Comparison of ENCODE assay signal across 16 mouse cellular contexts in the genomic region with DNA sequence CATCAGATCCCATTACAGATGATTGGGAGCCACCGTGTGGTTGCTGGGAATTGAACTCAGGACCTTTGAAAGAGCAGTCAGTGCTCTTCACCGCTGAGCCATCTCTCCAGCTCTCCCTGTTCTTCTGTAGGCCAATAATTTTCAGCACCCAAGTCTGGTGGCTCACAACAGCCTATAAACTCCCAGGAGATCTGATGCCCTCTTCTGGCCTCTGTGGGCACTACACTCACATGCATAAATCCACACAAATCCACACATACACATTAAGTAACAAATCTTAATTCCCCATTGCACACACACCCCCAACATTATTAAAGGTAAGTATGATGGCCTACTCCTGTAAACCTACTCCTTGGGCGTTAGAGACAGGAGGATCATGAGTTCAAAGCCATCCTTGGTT. TPM values are rescaled to one million over a fixed set of nuclear protein-coding genes. Genes with fewer than 3 reads are reported as not detected.
DNase-seq lines count a peak whose midpoint lies in the region; ATAC-seq and TF ChIP-seq lines count a peak whose summit lies in the region.
"Had no signal": no experiment of that assay in that cellular context is flagged by ENCODE, and none has a peak within 500 bp of the region (broad histone marks: within the 10 kb centered on the region; RNA-seq: fewer than 3 reads in every experiment).

No protein-coding gene starts in this region.

- WGBS in heart, postnatal 0 days: 96% methylated on average over 3 of the region's 3 CpGs
- WGBS in midbrain, postnatal 0 days: 99% methylated on average over 3 of the region's 3 CpGs
- WGBS in midbrain, embryonic 10.5 days: 97% methylated on average over 3 of the region's 3 CpGs
- WGBS in hindbrain, embryonic 16.5 days: 97% methylated on average over 3 of the region's 3 CpGs
- 96% methylated on average over 3 of the region's 3 CpGs for WGBS in heart, embryonic 10.5 days

- H3K27ac ChIP-seq in heart, postnatal 0 days (ENCODE audit: low read depth): no peak overlapping the region
- no peak overlapping the region for H3K27ac ChIP-seq in midbrain, postnatal 0 days (ENCODE audit: low read depth, low read length)
- no peak overlapping the region for H3K27ac ChIP-seq in midbrain, embryonic 10.5 days (replicated peaks)
- H3K27ac ChIP-seq in hindbrain, embryonic 16.5 days (ENCODE audit: low read depth, low read length): no peak overlapping the region
- H3K27ac ChIP-seq in heart, embryonic 10.5 days: no peak overlapping the region
- H3K27ac ChIP-seq: limb, embryonic 10.5 days had no signal

- TF ChIP-seq EP300 in heart, postnatal 0 days (IDR thresholded peaks at IDR 0.05; ENCODE audit: low read depth): no peak

- H3K36me3 ChIP-seq in heart, postnatal 0 days (replicated peaks; ENCODE audit: control insufficient read depth, insufficient read depth, low read length): no peaks in the 10 kb centered on the region; the same call in 1 of the 2 replicates
- no peaks in the 10 kb centered on the region for H3K36me3 ChIP-seq in midbrain, postnatal 0 days (ENCODE audit: insufficient read depth, low read length)
- H3K36me3 ChIP-seq in midbrain, embryonic 10.5 days: peaks cover 3% of the 10 kb centered on the region; the same call in 1 of the 2 replicates
- no peaks in the 10 kb centered on the region for H3K36me3 ChIP-seq in hindbrain, embryonic 16.5 days (ENCODE audit: control insufficient read depth, insufficient read depth, low read length)
- H3K36me3 ChIP-seq in heart, embryonic 10.5 days: peaks cover 3% of the 10 kb centered on the region; the same call in 1 of the 2 replicates

- H3K27me3 ChIP-seq in heart, postnatal 0 days (ENCODE audit: control insufficient read depth, insufficient read depth, low read length): no peaks in the 10 kb centered on the region
- H3K27me3 ChIP-seq in midbrain, postnatal 0 days (ENCODE audit: insufficient read depth, low read length): no peaks in the 10 kb centered on the region
- H3K27me3 ChIP-seq in midbrain, embryonic 10.5 days (ENCODE audit: low read depth, poor library complexity, severe bottlenecking): no peaks in the 10 kb centered on the region
- no peaks in the 10 kb centered on the region for H3K27me3 ChIP-seq in hindbrain, embryonic 16.5 days (replicated peaks; ENCODE audit: control insufficient read depth, insufficient read depth, low read length)
- no peaks in the 10 kb centered on the region for H3K27me3 ChIP-seq in heart, embryonic 10.5 days (ENCODE audit: insufficient read depth, poor library complexity, severe bottlenecking)

- H3K9me3 ChIP-seq in heart, postnatal 0 days (replicated peaks; ENCODE audit: control insufficient read depth, low read length): no peaks in the 10 kb centered on the region
- no peaks in the 10 kb centered on the region for H3K9me3 ChIP-seq in midbrain, postnatal 0 days (ENCODE audit: low read length)
- H3K9me3 ChIP-seq in midbrain, embryonic 10.5 days (replicated peaks): no peaks in the 10 kb centered on the region
- H3K9me3 ChIP-seq in hindbrain, embryonic 16.5 days (ENCODE audit: control insufficient read depth, low read length): no peaks in the 10 kb centered on the region
- H3K9me3 ChIP-seq in heart, embryonic 10.5 days: no peaks in the 10 kb centered on the region
- H3K9me3 ChIP-seq: limb, embryonic 10.5 days had no signal

- H3K9ac ChIP-seq in heart, postnatal 0 days (replicated peaks; ENCODE audit: low read depth, low read length): no peak overlapping the region
- H3K9ac ChIP-seq in midbrain, postnatal 0 days (replicated peaks; ENCODE audit: low read length, poor library complexity, severe bottlenecking): no peak overlapping the region
- H3K9ac ChIP-seq in hindbrain, embryonic 16.5 days (ENCODE audit: low read depth, low read length): no peak overlapping the region

- H3K4me3 ChIP-seq in heart, postnatal 0 days (ENCODE audit: low read depth, low read length): no peak overlapping the region
- H3K4me3 ChIP-seq in midbrain, postnatal 0 days (ENCODE audit: low read depth, low read length): no peak overlapping the region
- no peak overlapping the region for H3K4me3 ChIP-seq in midbrain, embryonic 10.5 days
- no peak overlapping the region for H3K4me3 ChIP-seq in hindbrain, embryonic 16.5 days (ENCODE audit: low read length)
- H3K4me3 ChIP-seq in heart, embryonic 10.5 days: no peak overlapping the region
- H3K4me3 ChIP-seq: limb, embryonic 10.5 days; myocyte had no signal

- intact Hi-C loops in heart, postnatal 25 days (cut with DNase I): no loop called here

- H3K4me2 ChIP-seq in heart, postnatal 0 days (ENCODE audit: low read depth, low read length): no peak overlapping the region
- H3K4me2 ChIP-seq in midbrain, postnatal 0 days (ENCODE audit: low read depth, low read length, poor library complexity, severe bottlenecking): no peak overlapping the region
- no peak overlapping the region for H3K4me2 ChIP-seq in hindbrain, embryonic 16.5 days (ENCODE audit: low read length)

- peaks cover 26% of the 10 kb centered on the region for H3K4me1 ChIP-seq in heart, postnatal 0 days (ENCODE audit: control insufficient read depth, insufficient read depth)
- no peaks in the 10 kb centered on the region for H3K4me1 ChIP-seq in midbrain, postnatal 0 days (ENCODE audit: insufficient read depth, low read length)
- peaks cover 36% of the 10 kb centered on the region for H3K4me1 ChIP-seq in midbrain, embryonic 10.5 days
- peaks cover 3% of the 10 kb centered on the region; the same call in 1 of the 2 replicates for H3K4me1 ChIP-seq in hindbrain, embryonic 16.5 days (ENCODE audit: control insufficient read depth, insufficient read depth, low read depth, low read length)
- H3K4me1 ChIP-seq in heart, embryonic 10.5 days: peaks cover 56% of the 10 kb centered on the region

- ATAC-seq in heart, postnatal 0 days (ENCODE audit: insufficient read depth, low read depth): no peak
- ATAC-seq in midbrain, postnatal 0 days (ENCODE audit: low FRiP score): no peak
- no peak for ATAC-seq in hindbrain, embryonic 16.5 days
- ATAC-seq: inflammation-experienced regulatory T-cells, adult 6 months had no signal

- DNase-seq in heart, postnatal 0 days (ENCODE audit: low spot score): no peak
- DNase-seq in heart, postnatal 25 days (ENCODE audit: low spot score): no peak
- no peak for DNase-seq in midbrain, postnatal 0 days (ENCODE audit: low spot score)
- DNase-seq in midbrain, embryonic 10.5 days (ENCODE audit: low spot score): no peak
- peak; percentile 81 for DNase-seq in ZHBTc4 (ENCODE audit: low read depth, low spot score)
- no peak for DNase-seq in heart, embryonic 10.5 days (ENCODE audit: low spot score)
- no peak for DNase-seq in urinary bladder, postnatal 25 days (ENCODE audit: low spot score)
- DNase-seq: adrenal gland, postnatal 36 days; cerebellum, postnatal 25 days; heart, postnatal 10 days; kidney, postnatal 14 days; lung, adult 18-20 months had no signal

- TF ChIP-seq CTCF in heart, postnatal 0 days (IDR thresholded peaks at IDR 0.05; ENCODE audit: low read depth): peak; percentile 4; the same call in 1 of the 2 replicates
- peak; percentile 21; the same call in 1 of the 2 replicates for TF ChIP-seq CTCF in midbrain, postnatal 0 days (IDR thresholded peaks at IDR 0.05)

RNA-seq across cellular contexts. Expression of a gene that starts 11.4 kb away (rescaled TPM):
- total RNA-seq in heart, postnatal 0 days (2014; rRNA removed; ENCODE audit: low replicate concordance): 231 and 248 TPM in 2 replicates
- polyA plus RNA-seq in heart, postnatal 0 days (2015; fragmentation: Nextera tagmentation; extraction: Ambion mirVana): 180 and 187 TPM in 2 replicates
- 10 to 100 TPM; 75.6 to 87.9 TPM for total RNA-seq in heart, postnatal 25 days (2021)
- total RNA-seq in midbrain, postnatal 0 days (2014; rRNA removed): 37.2 and 41.1 TPM in 2 replicates
- polyA plus RNA-seq in midbrain, postnatal 0 days (2015; fragmentation: Nextera tagmentation; extraction: Ambion mirVana): 52.6 and 57.0 TPM in 2 replicates
- 270 and 341 TPM in 2 replicates for polyA plus RNA-seq in midbrain, embryonic 10.5 days (2016; fragmentation: Nextera tagmentation; extraction: Ambion mirVana)
- polyA plus RNA-seq in hindbrain, embryonic 16.5 days (2015; fragmentation: Nextera tagmentation; extraction: Ambion mirVana): 81.7 and 99.9 TPM in 2 replicates
- polyA plus RNA-seq in heart, embryonic 10.5 days (2016; fragmentation: Nextera tagmentation; extraction: Ambion mirVana): 552 and 644 TPM in 2 replicates

RNA-seq across cellular contexts. Expression of a gene that starts 14.1 kb away (rescaled TPM):
- total RNA-seq in heart, postnatal 0 days (2014; rRNA removed; ENCODE audit: low replicate concordance): 14.7 and 26.4 TPM in 2 replicates
- polyA plus RNA-seq in heart, postnatal 0 days (2015; fragmentation: Nextera tagmentation; extraction: Ambion mirVana): 11.5 and 11.9 TPM in 2 replicates
- 10 to 100 TPM in 1 of 2 experiments, 1 to 10 TPM in 1; 10.0 to 11.4 TPM for total RNA-seq in heart, postnatal 25 days (2021)
- total RNA-seq in midbrain, postnatal 0 days (2014; rRNA removed): 15.1 and 25.1 TPM in 2 replicates
- polyA plus RNA-seq in midbrain, postnatal 0 days (2015; fragmentation: Nextera tagmentation; extraction: Ambion mirVana): 11.5 and 12.3 TPM in 2 replicates
- polyA plus RNA-seq in midbrain, embryonic 10.5 days (2016; fragmentation: Nextera tagmentation; extraction: Ambion mirVana): 31.4 and 33.8 TPM in 2 replicates
- 20.0 and 20.5 TPM in 2 replicates for polyA plus RNA-seq in hindbrain, embryonic 16.5 days (2015; fragmentation: Nextera tagmentation; extraction: Ambion mirVana)
- 23.0 and 28.5 TPM in 2 replicates for polyA plus RNA-seq in heart, embryonic 10.5 days (2016; fragmentation: Nextera tagmentation; extraction: Ambion mirVana)
